Mouse (Mus musculus): ENCODE data around the gene Pfdn6. TPM values are rescaled to one million over a fixed set of nuclear protein-coding genes. Genes with fewer than 3 reads are reported as not detected.
"Not testable (repeated sequence)": the region's sequence is repeated elsewhere in the genome, so short reads cannot be mapped to it uniquely, and the experiment has no call there.

Pfdn6 gene
- 202 and 211 TPM in 2 replicates for polyA plus RNA-seq (2014; fragmentation: Nextera tagmentation; extraction: Ambion mirVana)

DNA sequence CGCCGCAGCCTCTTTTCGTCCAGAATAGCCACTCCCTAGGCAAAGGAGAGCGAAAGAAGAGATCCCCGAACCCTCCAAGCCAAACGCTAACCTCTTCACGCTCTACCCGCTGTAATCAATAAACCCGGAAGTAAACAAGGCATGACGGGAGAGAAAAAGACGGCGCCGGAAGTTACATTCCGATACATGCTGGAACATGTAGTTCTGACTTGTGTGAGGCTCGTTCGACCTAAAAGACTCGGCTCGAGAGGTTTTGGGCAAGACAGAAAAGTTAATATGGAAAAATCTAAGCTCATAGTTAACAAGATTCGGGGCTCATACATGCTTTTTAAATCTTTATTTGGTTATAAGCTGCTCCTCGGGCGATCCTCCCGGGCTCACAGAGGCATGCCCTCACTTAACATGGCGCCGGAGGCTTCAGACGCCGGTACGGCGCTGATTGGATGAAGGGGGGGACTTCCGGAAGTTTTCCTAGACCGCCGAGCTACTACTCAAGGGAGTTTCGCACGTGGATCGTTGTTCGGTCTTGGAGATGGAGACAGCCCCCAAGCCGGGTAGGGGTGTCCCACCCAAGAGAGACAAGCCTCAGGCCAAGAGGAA, at the start of gene Pfdn6, which contains the start of gene Wdr46:
Gene Pfdn6, minus strand, starts transcription at position 138 of the 600 bp plus-strand sequence.
Gene Wdr46, plus strand, starts transcription at position 455 of the 600 bp plus-strand sequence.
- Histone ChIP-seq H3K36me3 (replicated peaks; ENCODE audit: control insufficient read depth, insufficient read depth, low read depth, low read length) (peaks cover 11% of the 10 kb centered on the region), H3K27me3 (ENCODE audit: control insufficient read depth, insufficient read depth, low read length) (no peaks in the 10 kb centered on the region), H3K27ac (replicated peaks; ENCODE audit: low read depth, low read length) (0 out of 2 replicates have a peak within 1 kb of the TSS, but pooled peaks have one; percentile 2), H3K4me1 (ENCODE audit: control insufficient read depth, insufficient read depth, low read length) (no peaks in the 10 kb centered on the region), H3K9me3 (replicated peaks; ENCODE audit: control insufficient read depth, low read length) (no peaks in the 10 kb centered on the region), H3K9ac (replicated peaks; ENCODE audit: low read length) (peak within 1 kb of the TSS; percentile 70), H3K4me3 (ENCODE audit: low read depth, low read length) (peak within 1 kb of the TSS; percentile 77), H3K4me2 (ENCODE audit: low read depth, low read length) (peak within 1 kb of the TSS; percentile 87)
- DNase-seq (ENCODE audit: low spot score) (peak; percentile 94), ATAC-seq (replicated peaks; ENCODE audit: insufficient number of reproducible peaks, low FRiP score, low TSS enrichment, low read depth) (peak; percentile 72)
- 0% methylated on average over 36 of the region's 36 CpGs for WGBS

DNA sequence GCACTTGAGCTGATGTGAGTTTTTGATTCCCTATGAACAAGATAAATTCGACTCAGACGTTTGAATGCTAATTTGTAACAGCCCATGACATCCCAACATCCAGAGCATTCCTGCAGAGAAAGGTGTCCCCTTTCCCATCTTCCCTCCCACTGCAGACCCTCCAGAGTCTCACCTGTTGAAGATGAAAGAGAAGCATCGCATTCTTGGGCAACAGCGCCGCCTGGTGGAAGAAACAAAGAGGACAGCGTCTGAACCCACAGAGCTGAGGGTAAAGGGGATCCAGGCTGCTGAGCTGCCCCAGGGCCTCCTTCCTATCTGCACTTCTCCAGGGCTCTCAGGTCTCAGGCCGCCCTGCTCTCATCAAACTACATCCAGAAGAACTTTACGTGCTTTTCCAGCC, 42.0 kb upstream of the Pfdn6 start:
- H3K4me1 ChIP-seq (ENCODE audit: control insufficient read depth, insufficient read depth, low read length); ATAC-seq (replicated peaks; ENCODE audit: insufficient number of reproducible peaks, low FRiP score, low TSS enrichment, low read depth); H3K9ac ChIP-seq (replicated peaks; ENCODE audit: low read length); H3K4me2 ChIP-seq (ENCODE audit: low read depth, low read length); H3K36me3 ChIP-seq (replicated peaks; ENCODE audit: control insufficient read depth, insufficient read depth, low read depth, low read length); H3K4me3 ChIP-seq (ENCODE audit: low read depth, low read length); H3K9me3 ChIP-seq (replicated peaks; ENCODE audit: control insufficient read depth, low read length); H3K27ac ChIP-seq (replicated peaks; ENCODE audit: low read depth, low read length): not testable (repeated sequence)
- peaks cover 24% of the 10 kb centered on the region for H3K27me3 ChIP-seq (ENCODE audit: control insufficient read depth, insufficient read depth, low read length)
- peak; percentile 60 for DNase-seq (ENCODE audit: low spot score)
- 15% methylated on average over 8 of the region's 8 CpGs for WGBS

DNA sequence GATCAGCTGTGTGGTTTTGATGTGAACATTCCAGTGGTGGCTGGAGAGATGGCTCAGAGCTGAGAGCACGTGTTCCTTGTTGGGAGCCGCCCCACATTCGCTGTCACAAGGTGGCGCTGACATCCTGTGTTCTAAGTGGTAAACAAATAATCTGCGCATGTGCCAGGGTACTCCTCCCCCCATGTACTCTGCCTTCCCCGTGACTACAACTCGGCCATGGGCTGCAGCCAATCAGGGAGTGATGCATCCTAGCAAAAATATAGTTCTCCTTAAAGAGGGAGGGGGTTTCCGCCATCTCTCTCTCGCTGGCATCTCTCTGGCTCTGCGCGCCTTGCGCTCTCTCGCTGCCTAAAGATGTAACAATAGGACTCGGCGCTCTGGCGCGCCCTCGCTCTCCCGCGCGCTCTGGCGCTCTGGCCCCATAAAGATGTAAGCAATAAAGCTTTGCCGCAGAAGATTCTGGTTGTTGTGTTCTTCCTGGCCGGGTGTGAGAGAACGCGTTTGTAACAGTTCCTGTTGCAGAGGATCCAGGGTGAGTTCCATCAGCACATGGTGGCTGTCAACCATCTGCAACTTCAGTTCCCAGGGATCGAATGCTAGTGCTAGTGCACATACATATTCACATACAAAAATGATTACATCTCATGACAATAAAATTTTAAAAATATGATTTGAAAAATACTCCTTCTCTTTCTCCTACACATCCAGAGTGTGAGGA, 41.2 kb upstream of the Pfdn6 start:
- H3K4me3 ChIP-seq (ENCODE audit: low read depth, low read length) = peak overlapping the region; percentile 49
- H3K36me3 ChIP-seq (replicated peaks; ENCODE audit: control insufficient read depth, insufficient read depth, low read depth, low read length); H3K9me3 ChIP-seq (replicated peaks; ENCODE audit: control insufficient read depth, low read length); H3K27ac ChIP-seq (replicated peaks; ENCODE audit: low read depth, low read length); H3K4me1 ChIP-seq (ENCODE audit: control insufficient read depth, insufficient read depth, low read length): not testable (repeated sequence)
- H3K4me2 ChIP-seq (ENCODE audit: low read depth, low read length) = peak overlapping the region; percentile 53
- DNase-seq (ENCODE audit: low spot score) (peak; percentile 95), ATAC-seq (replicated peaks; ENCODE audit: insufficient number of reproducible peaks, low FRiP score, low TSS enrichment, low read depth) (peak; percentile 89)
- peaks cover 27% of the 10 kb centered on the region for H3K27me3 ChIP-seq (ENCODE audit: control insufficient read depth, insufficient read depth, low read length)
- H3K9ac ChIP-seq (replicated peaks; ENCODE audit: low read length) = peak overlapping the region; percentile 60
- under 1% methylated on average over 27 of the region's 27 CpGs for WGBS

DNA sequence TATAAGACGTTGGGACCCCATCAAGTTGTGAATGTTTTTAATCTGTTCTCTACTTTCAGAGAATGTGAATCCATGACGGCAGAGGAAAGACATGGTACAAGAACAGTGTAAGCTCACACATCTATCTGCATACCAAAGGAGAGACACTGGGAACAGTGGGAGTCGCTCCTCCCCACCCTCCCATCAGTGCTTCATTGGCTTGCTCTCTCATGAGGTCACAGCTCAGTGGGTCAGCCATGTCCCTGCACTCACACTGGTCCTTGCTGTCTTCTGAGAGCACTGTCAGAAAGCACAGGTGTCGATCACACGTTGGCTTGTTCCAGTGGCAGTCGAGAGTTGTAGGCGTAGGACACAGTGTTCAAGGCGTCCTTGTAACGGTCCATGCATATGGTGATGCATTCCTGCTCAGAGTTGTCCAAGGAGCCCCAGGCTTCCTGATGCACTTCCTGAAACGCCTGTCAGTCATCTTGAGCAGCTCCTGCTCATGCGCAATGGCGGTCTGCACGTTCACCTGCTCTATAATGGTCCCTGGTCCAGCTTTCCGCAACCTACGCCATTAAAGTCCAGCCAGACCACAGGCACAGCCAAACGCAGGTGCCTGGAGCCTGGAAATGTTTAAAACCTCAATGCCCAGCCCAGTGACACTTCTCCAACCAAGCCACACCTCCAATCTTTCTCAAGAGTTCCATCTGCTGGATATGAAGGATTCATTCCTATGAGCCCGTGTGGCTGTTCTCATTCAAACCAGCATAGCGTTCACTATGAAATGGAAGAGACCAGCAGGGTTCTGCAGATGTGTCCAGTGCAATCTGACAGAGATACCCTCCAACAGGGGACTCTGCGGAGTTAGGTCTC, 40.3 kb upstream of the Pfdn6 start:
- DNase-seq (ENCODE audit: low spot score) (no peak), ATAC-seq (replicated peaks; ENCODE audit: insufficient number of reproducible peaks, low FRiP score, low TSS enrichment, low read depth) (no peak)
- Histone ChIP-seq H3K27ac (replicated peaks; ENCODE audit: low read depth, low read length) (no peak overlapping the region), H3K4me1 (ENCODE audit: control insufficient read depth, insufficient read depth, low read length) (no peaks in the 10 kb centered on the region; the same call in 1 of the 2 replicates), H3K4me3 (ENCODE audit: low read depth, low read length) (no peak overlapping the region), H3K36me3 (replicated peaks; ENCODE audit: control insufficient read depth, insufficient read depth, low read depth, low read length) (no peaks in the 10 kb centered on the region), H3K27me3 (ENCODE audit: control insufficient read depth, insufficient read depth, low read length) (peaks cover 28% of the 10 kb centered on the region), H3K9me3 (replicated peaks; ENCODE audit: control insufficient read depth, low read length) (no peaks in the 10 kb centered on the region), H3K9ac (replicated peaks; ENCODE audit: low read length) (no peak overlapping the region), H3K4me2 (ENCODE audit: low read depth, low read length) (no peak overlapping the region)
- WGBS = 77% methylated on average over 19 of the region's 19 CpGs

- no peak overlapping the region for H3K9ac ChIP-seq (replicated peaks; ENCODE audit: low read length)
- no peak overlapping the region for H3K4me3 ChIP-seq (ENCODE audit: low read depth, low read length)
- ATAC-seq (replicated peaks; ENCODE audit: insufficient number of reproducible peaks, low FRiP score, low TSS enrichment, low read depth) (no peak), DNase-seq (ENCODE audit: low spot score) (no peak)
- H3K27me3 ChIP-seq (ENCODE audit: control insufficient read depth, insufficient read depth, low read length) = peaks cover 28% of the 10 kb centered on the region
- no peak overlapping the region for H3K27ac ChIP-seq (replicated peaks; ENCODE audit: low read depth, low read length)
- WGBS = 77% methylated on average over 6 of the region's 6 CpGs
- no peak overlapping the region for H3K4me2 ChIP-seq (ENCODE audit: low read depth, low read length)
- no peaks in the 10 kb centered on the region for H3K9me3 ChIP-seq (replicated peaks; ENCODE audit: control insufficient read depth, low read length)
- H3K4me1 ChIP-seq (ENCODE audit: control insufficient read depth, insufficient read depth, low read length) = no peaks in the 10 kb centered on the region; the same call in 1 of the 2 replicates
- no peaks in the 10 kb centered on the region for H3K36me3 ChIP-seq (replicated peaks; ENCODE audit: control insufficient read depth, insufficient read depth, low read depth, low read length)
Observed at GRCm38 (mm10) chr17:33979512-33980050, 39.4 kb upstream of the Pfdn6 start.

DNA sequence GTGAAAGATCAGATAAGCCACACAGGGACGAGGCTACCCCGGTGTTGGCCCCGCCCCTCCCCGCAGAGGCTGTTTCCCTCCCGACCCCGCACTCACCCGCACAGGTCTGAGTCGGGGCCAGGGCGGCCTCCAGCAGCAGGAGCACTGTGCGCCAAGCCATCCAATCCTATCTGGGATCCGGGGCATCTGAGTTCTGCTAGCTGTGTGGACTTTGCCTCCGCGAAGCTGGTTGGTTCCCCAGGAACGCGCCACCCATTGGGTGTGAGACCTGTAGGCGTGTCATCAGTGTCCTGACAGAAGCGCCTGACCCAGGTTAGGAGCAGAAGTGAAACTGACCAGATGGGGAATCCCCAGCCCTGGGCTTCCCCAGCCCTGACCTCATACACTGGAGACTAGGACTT, 38.5 kb upstream of the Pfdn6 start:
- no peak overlapping the region for H3K27ac ChIP-seq (replicated peaks; ENCODE audit: low read depth, low read length)
- DNase-seq (ENCODE audit: low spot score) (peak; percentile 40), ATAC-seq (replicated peaks; ENCODE audit: insufficient number of reproducible peaks, low FRiP score, low TSS enrichment, low read depth) (peak; percentile 26; the same call in 1 of the 2 replicates)
- H3K36me3 ChIP-seq (replicated peaks; ENCODE audit: control insufficient read depth, insufficient read depth, low read depth, low read length) = no peaks in the 10 kb centered on the region
- 1% methylated on average over 17 of the region's 17 CpGs for WGBS
- peaks cover 28% of the 10 kb centered on the region for H3K27me3 ChIP-seq (ENCODE audit: control insufficient read depth, insufficient read depth, low read length)
- H3K9me3 ChIP-seq (replicated peaks; ENCODE audit: control insufficient read depth, low read length) = no peaks in the 10 kb centered on the region
- peak overlapping the region; percentile 50 for H3K4me2 ChIP-seq (ENCODE audit: low read depth, low read length)
- peak overlapping the region; percentile 21 for H3K4me3 ChIP-seq (ENCODE audit: low read depth, low read length)
- H3K4me1 ChIP-seq (ENCODE audit: control insufficient read depth, insufficient read depth, low read length) = no peaks in the 10 kb centered on the region; the same call in 1 of the 2 replicates
- H3K9ac ChIP-seq (replicated peaks; ENCODE audit: low read length) = no peak overlapping the region; the same call in 1 of the 2 replicates

DNA sequence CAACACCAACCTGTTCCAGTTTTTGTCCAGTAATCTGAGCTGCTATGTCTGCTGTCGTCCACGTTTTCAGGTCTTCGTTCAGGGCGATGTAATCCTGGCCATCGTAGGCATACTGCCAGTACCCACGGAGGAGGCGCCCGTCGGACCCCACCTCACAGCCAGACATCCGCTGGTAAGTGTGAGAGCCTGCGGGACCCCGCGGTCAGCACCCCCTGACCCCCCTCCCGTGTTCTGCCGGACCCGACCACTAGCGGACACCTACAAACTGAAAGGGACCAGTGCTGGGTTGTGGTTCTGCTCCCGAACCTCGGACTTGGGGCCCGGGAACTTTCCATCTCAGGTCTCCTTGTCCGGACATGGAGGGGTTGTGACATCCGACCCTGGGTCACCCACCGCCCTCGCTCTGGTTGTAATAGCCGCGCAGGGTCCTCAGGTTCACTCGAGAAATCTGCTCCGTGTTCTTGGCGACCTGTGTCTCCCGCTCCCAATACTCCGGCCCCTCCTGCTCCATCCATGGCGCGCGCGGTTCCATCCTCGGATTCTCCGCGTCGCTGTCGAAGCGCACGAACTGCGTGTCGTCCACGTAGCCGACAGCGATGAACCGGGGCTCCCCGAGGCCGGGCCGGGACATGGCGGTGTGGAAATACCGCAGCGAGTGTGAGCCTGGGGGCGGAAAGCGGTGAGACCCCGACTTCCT, 37.9 kb upstream of the Pfdn6 start:
- Histone ChIP-seq H3K27ac (replicated peaks; ENCODE audit: low read depth, low read length) (no peak overlapping the region), H3K4me3 (ENCODE audit: low read depth, low read length) (peak overlapping the region; percentile 21), H3K9me3 (replicated peaks; ENCODE audit: control insufficient read depth, low read length) (no peaks in the 10 kb centered on the region), H3K4me1 (ENCODE audit: control insufficient read depth, insufficient read depth, low read length) (no peaks in the 10 kb centered on the region; the same call in 1 of the 2 replicates), H3K9ac (replicated peaks; ENCODE audit: low read length) (peak overlapping the region; percentile 37; the same call in 1 of the 2 replicates), H3K36me3 (replicated peaks; ENCODE audit: control insufficient read depth, insufficient read depth, low read depth, low read length) (no peaks in the 10 kb centered on the region), H3K4me2 (ENCODE audit: low read depth, low read length) (peak overlapping the region; percentile 50), H3K27me3 (ENCODE audit: control insufficient read depth, insufficient read depth, low read length) (peaks cover 28% of the 10 kb centered on the region)
- ATAC-seq (replicated peaks; ENCODE audit: insufficient number of reproducible peaks, low FRiP score, low TSS enrichment, low read depth) = no peak
- 2% methylated on average over 57 of the region's 57 CpGs for WGBS
- DNase-seq (ENCODE audit: low spot score) = no peak
